Mouse (Mus musculus) neural tube, embryonic 12.5 days (tissue): ENCODE measurements around the gene Eri3. TPM values are rescaled to one million over a fixed set of nuclear protein-coding genes. Genes with fewer than 3 reads are reported as not detected.
A peak's percentile ranks its signal among the peaks of the same experiment; 100 is the strongest.

Source experiments
- ATAC-seq: fragments of 200-750 bp; cut with Nextera tagmentation; 2 replicates; pipeline ENCODE4 v1.8.0; 2017; ENCODE audit warnings: low read depth, mild to moderate bottlenecking, moderate TSS enrichment, moderate library complexity; ENCODE audit not compliant: low FRiP score
- H3K27ac ChIP-seq: fragments of 300-500 bp; sonication (generic); 2 replicates; pipeline ENCODE4 v1.5.1; 2016
- H3K27me3 ChIP-seq: fragments of 300-500 bp; sonication (generic); replicated peaks from 2 replicates; pipeline ENCODE4 v1.6.1; 2016; ENCODE audit warnings: mild to moderate bottlenecking
- H3K36me3 ChIP-seq: fragments of 300-500 bp; sonication (generic); 2 replicates; pipeline ENCODE4 v1.6.1; 2016; ENCODE audit warnings: mild to moderate bottlenecking
- H3K4me1 ChIP-seq: fragments of 300-500 bp; sonication (generic); 2 replicates; pipeline ENCODE4 v1.6.1; 2016
- H3K4me2 ChIP-seq: fragments of 300-500 bp; sonication (generic); replicated peaks from 2 replicates; pipeline ENCODE4 v1.6.1; 2016; ENCODE audit warnings: mild to moderate bottlenecking
- H3K4me3 ChIP-seq: fragments of 300-500 bp; sonication (generic); 2 replicates; pipeline ENCODE4 v1.5.1; 2016
- H3K9ac ChIP-seq: fragments of 300-500 bp; sonication (generic); 2 replicates; pipeline ENCODE4 v1.6.1; 2016; ENCODE audit warnings: mild to moderate bottlenecking
- H3K9me3 ChIP-seq: fragments of 300-500 bp; sonication (generic); 2 replicates; pipeline ENCODE4 v1.6.1; 2016; ENCODE audit warnings: mild to moderate bottlenecking
- WGBS: fragments of 180-500 bp; shearing (Covaris S2); methylation state at CpG from one replicate; pipeline ENCODE4 v1.1.7; 2016; 5-methylcytosine and 5-hydroxymethylcytosine counted together
- polyA plus RNA-seq: library from polyadenylated mRNA; unstranded; fragments of >200 nt; fragmentation: Nextera tagmentation; extraction: Ambion mirVana; gene quantifications from 2 replicates; pipeline ENCODE4 v1.2.1, GENCODE M21; 2016

Gene Eri3
- polyA plus RNA-seq, 1 experiment from 2014 or later = 148 TPM

GRCm38 (mm10) chr4:117585995-117586394 is 35.8 kb downstream of the Eri3 start:
- WGBS = 81% methylated on average over 2 of the region's 2 CpGs
- no peak overlapping the region for H3K4me3 ChIP-seq
- peaks cover 26% of the 10 kb centered on the region for H3K36me3 ChIP-seq
- H3K9me3 ChIP-seq = no peaks in the 10 kb centered on the region
- no peak for ATAC-seq
- peaks cover 5% of the 10 kb centered on the region; the same call in 1 of the 2 replicates for H3K4me1 ChIP-seq
- H3K27me3 ChIP-seq = no peaks in the 10 kb centered on the region
- H3K9ac ChIP-seq = no peak overlapping the region
- H3K27ac ChIP-seq = no peak overlapping the region
- no peak overlapping the region for H3K4me2 ChIP-seq

- H3K27ac ChIP-seq = no peak overlapping the region
- peaks cover 30% of the 10 kb centered on the region for H3K36me3 ChIP-seq
- no peaks in the 10 kb centered on the region for H3K9me3 ChIP-seq
- H3K4me2 ChIP-seq = no peak overlapping the region
- peaks cover 5% of the 10 kb centered on the region; the same call in 1 of the 2 replicates for H3K4me1 ChIP-seq
- no peak overlapping the region for H3K4me3 ChIP-seq
- no peak for ATAC-seq
- H3K27me3 ChIP-seq = no peaks in the 10 kb centered on the region
- WGBS = 30% methylated on average over 4 of the region's 4 CpGs
- H3K9ac ChIP-seq = no peak overlapping the region
Observed at GRCm38 (mm10) chr4:117587447-117587846, 37.3 kb downstream of the Eri3 start.

- Histone ChIP-seq H3K27ac (no peak overlapping the region), H3K4me2 (no peak overlapping the region), H3K9me3 (no peaks in the 10 kb centered on the region), H3K4me3 (no peak overlapping the region), H3K9ac (no peak overlapping the region), H3K4me1 (peaks cover 5% of the 10 kb centered on the region; the same call in 1 of the 2 replicates), H3K27me3 (no peaks in the 10 kb centered on the region), H3K36me3 (peaks cover 26% of the 10 kb centered on the region)
- no peak for ATAC-seq
- 27% methylated on average over 8 of the region's 8 CpGs for WGBS
Observed at GRCm38 (mm10) chr4:117589081-117589660, 39.0 kb downstream of the Eri3 start.

- Histone ChIP-seq H3K9ac (no peak overlapping the region), H3K4me2 (no peak overlapping the region), H3K36me3 (peaks cover 27% of the 10 kb centered on the region), H3K27ac (no peak overlapping the region), H3K9me3 (no peaks in the 10 kb centered on the region), H3K4me1 (peaks cover 5% of the 10 kb centered on the region; the same call in 1 of the 2 replicates), H3K4me3 (no peak overlapping the region), H3K27me3 (no peaks in the 10 kb centered on the region)
- no peak for ATAC-seq
- 92% methylated on average over 2 of the region's 2 CpGs for WGBS
Observed at GRCm38 (mm10) chr4:117590781-117591180, 40.6 kb downstream of the Eri3 start.

- Histone ChIP-seq H3K4me2 (no peak overlapping the region), H3K4me3 (no peak overlapping the region), H3K4me1 (peaks cover 5% of the 10 kb centered on the region; the same call in 1 of the 2 replicates), H3K27ac (no peak overlapping the region), H3K36me3 (peaks cover 37% of the 10 kb centered on the region), H3K27me3 (no peaks in the 10 kb centered on the region), H3K9ac (no peak overlapping the region), H3K9me3 (no peaks in the 10 kb centered on the region)
- ATAC-seq = no peak
- 89% methylated on average over 5 of the region's 5 CpGs for WGBS
Observed at GRCm38 (mm10) chr4:117592206-117592605, 42.0 kb downstream of the Eri3 start.

GRCm38 (mm10) chr4:117595293-117595692 is 45.1 kb downstream of the Eri3 start:
- no peak overlapping the region for H3K4me2 ChIP-seq
- WGBS = 84% methylated on average over 10 of the region's 10 CpGs
- H3K27ac ChIP-seq = no peak overlapping the region
- no peaks in the 10 kb centered on the region for H3K27me3 ChIP-seq
- no peaks in the 10 kb centered on the region for H3K9me3 ChIP-seq
- ATAC-seq = no peak
- H3K36me3 ChIP-seq = peaks cover 54% of the 10 kb centered on the region
- no peak overlapping the region for H3K4me3 ChIP-seq
- peaks cover 3% of the 10 kb centered on the region; the same call in 1 of the 2 replicates for H3K4me1 ChIP-seq
- H3K9ac ChIP-seq = no peak overlapping the region

GRCm38 (mm10) chr4:117599986-117600565 is 49.9 kb downstream of the Eri3 start:
- peaks cover 30% of the 10 kb centered on the region for H3K36me3 ChIP-seq
- no peak overlapping the region for H3K4me2 ChIP-seq
- no peaks in the 10 kb centered on the region for H3K27me3 ChIP-seq
- no peaks in the 10 kb centered on the region for H3K9me3 ChIP-seq
- H3K4me1 ChIP-seq = peaks cover 28% of the 10 kb centered on the region
- ATAC-seq = no peak
- H3K4me3 ChIP-seq = no peak overlapping the region
- no peak overlapping the region for H3K27ac ChIP-seq
- H3K9ac ChIP-seq = no peak overlapping the region
- WGBS = 76% methylated on average over 7 of the region's 7 CpGs

- Histone ChIP-seq H3K27ac (no peak overlapping the region), H3K4me1 (peaks cover 41% of the 10 kb centered on the region), H3K4me3 (no peak overlapping the region), H3K4me2 (no peak overlapping the region), H3K9ac (no peak overlapping the region), H3K9me3 (no peaks in the 10 kb centered on the region), H3K27me3 (no peaks in the 10 kb centered on the region), H3K36me3 (peaks cover 23% of the 10 kb centered on the region)
- peak; percentile 55; the same call in 1 of the 2 replicates for ATAC-seq
- 14% methylated on average over 5 of the region's 5 CpGs for WGBS
Observed at GRCm38 (mm10) chr4:117601338-117601776, 51.2 kb downstream of the Eri3 start.

- peaks cover 57% of the 10 kb centered on the region for H3K4me1 ChIP-seq
Observed at GRCm38 (mm10) chr4:117605099-117605953, 55.2 kb downstream of the Eri3 start.

GRCm38 (mm10) chr4:117605954-117606227 is 55.7 kb downstream of the Eri3 start:
- Histone ChIP-seq H3K4me1 (peaks cover 52% of the 10 kb centered on the region), H3K9me3 (no peaks in the 10 kb centered on the region), H3K9ac (no peak overlapping the region), H3K27ac (no peak overlapping the region), H3K36me3 (peaks cover 4% of the 10 kb centered on the region; the same call in 1 of the 2 replicates), H3K4me2 (peak overlapping the region; percentile 21; the same call in 1 of the 2 replicates), H3K27me3 (no peaks in the 10 kb centered on the region), H3K4me3 (no peak overlapping the region)
- 11% methylated on average over 1 of the region's 1 CpGs for WGBS
- no peak for ATAC-seq

More at GRCm38 (mm10) chr4:117605099-117605953, 55.2 kb downstream of the Eri3 start:
- no peaks in the 10 kb centered on the region for H3K9me3 ChIP-seq
- peak overlapping the region; percentile 21 for H3K4me2 ChIP-seq
- peak overlapping the region; percentile 59; the same call in 1 of the 2 replicates for H3K27ac ChIP-seq
- 15% methylated on average over 16 of the region's 16 CpGs for WGBS
- H3K4me3 ChIP-seq = no peak overlapping the region
- H3K27me3 ChIP-seq = no peaks in the 10 kb centered on the region
- 0 out of 2 replicates have a peak overlapping the region, but pooled peaks have one; percentile 35 for H3K9ac ChIP-seq
- peak; percentile 61; the same call in 1 of the 2 replicates for ATAC-seq
- H3K36me3 ChIP-seq = peaks cover 3% of the 10 kb centered on the region; the same call in 1 of the 2 replicates

GRCm38 (mm10) chr4:117606831-117607610 is 56.9 kb downstream of the Eri3 start:
- Histone ChIP-seq H3K27ac (no peak overlapping the region), H3K9ac (no peak overlapping the region), H3K4me1 (peaks cover 41% of the 10 kb centered on the region), H3K4me2 (no peak overlapping the region), H3K27me3 (no peaks in the 10 kb centered on the region), H3K4me3 (no peak overlapping the region), H3K9me3 (no peaks in the 10 kb centered on the region), H3K36me3 (peaks cover 7% of the 10 kb centered on the region; the same call in 1 of the 2 replicates)
- WGBS = 84% methylated on average over 5 of the region's 5 CpGs
- no peak for ATAC-seq
